Mouse (Mus musculus): ENCODE data around the gene Pnmt. TPM values are rescaled to one million over a fixed set of nuclear protein-coding genes. Genes with fewer than 3 reads are reported as not detected.

Pnmt gene
- polyA plus RNA-seq, 1 experiment from 2014 or later, result not detected

DNA sequence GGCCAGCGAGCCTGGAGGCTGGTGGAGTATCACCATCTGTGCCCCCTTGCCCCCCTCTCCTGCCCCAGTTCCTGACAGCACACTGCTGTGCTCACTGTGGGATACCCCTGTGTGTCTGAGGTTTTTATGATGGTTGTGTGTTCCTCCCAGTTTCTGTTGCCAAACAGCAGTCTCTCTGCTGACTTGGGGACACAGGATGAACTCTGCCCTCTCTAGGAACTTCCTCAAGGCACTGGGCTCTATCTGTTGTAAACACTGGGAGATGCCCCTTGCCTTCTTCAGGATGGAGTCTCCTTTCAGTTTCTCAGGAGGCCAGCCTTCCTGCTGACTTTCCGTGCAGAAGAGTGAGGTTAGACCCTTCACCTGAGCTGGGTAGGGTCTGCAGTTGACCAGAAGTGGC, 27.9 kb downstream of the Pnmt start:
- Histone ChIP-seq H3K27ac (ENCODE audit: low read depth) (no peak overlapping the region), H3K27me3 (ENCODE audit: insufficient read depth, low read length) (no peaks in the 10 kb centered on the region), H3K4me1 (ENCODE audit: insufficient read depth) (peaks cover 10% of the 10 kb centered on the region), H3K36me3 (ENCODE audit: insufficient read depth) (peaks cover 3% of the 10 kb centered on the region; the same call in 1 of the 2 replicates), H3K4me3 (ENCODE audit: low read depth, low read length) (peak overlapping the region; percentile 91), H3K9ac (peak overlapping the region; percentile 92), H3K4me2 (peak overlapping the region; percentile 73), H3K9me3 (ENCODE audit: low read depth, low read length) (no peaks in the 10 kb centered on the region)
- ATAC-seq (ENCODE audit: insufficient read depth) (no peak), DNase-seq (no peak)
- no peak for TF ChIP-seq CTCF (IDR thresholded peaks at IDR 0.05; ENCODE audit: low read depth)
- WGBS, result 27% methylated on average over 2 of the region's 2 CpGs

DNA sequence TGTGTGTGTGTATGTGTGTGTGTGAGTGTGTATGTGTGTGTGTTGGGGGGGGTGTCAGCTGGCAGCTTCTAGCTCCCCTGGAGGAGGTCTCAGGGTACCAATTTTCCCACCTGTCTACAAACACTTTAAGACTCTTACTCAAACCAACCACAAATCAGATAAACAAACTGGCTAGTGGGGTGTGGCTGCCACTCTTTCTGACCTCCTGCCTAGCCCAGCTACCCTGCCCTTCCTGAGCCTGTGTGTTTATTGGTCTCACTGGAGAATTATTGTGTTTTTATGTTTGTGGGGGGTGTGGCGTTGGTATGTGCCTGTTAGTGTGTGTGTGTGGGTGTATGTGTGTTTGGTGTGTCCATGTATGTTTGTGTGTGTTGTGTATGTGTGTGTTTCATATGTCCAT, 30.8 kb downstream of the Pnmt start:
- no peak for DNase-seq
- H3K4me1 ChIP-seq (ENCODE audit: insufficient read depth), result peaks cover 3% of the 10 kb centered on the region; the same call in 1 of the 2 replicates
- no peak overlapping the region for H3K27ac ChIP-seq (ENCODE audit: low read depth)

DNA sequence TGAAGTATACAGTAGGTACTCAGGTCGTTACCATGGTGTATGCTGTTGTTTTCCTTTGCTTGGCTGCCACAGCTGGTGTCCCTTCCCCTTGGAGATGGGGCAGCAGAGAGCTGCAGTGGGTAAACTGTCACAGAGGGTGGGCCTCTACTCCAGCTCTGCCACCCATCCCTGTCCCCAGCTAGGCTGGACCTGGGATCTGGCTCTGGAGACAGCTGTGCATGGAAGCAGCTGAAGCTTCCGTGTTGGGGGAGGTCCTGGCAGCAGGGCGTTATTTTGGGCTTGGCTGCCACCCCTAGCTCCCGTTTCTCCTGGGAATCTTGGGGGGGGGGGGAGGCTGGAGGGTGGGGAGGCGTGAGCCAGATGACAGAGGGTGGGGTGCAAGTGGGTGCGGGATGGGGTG, 32.0 kb downstream of the Pnmt start:
- peaks cover 44% of the 10 kb centered on the region for H3K36me3 ChIP-seq (ENCODE audit: insufficient read depth)
- H3K4me3 ChIP-seq (ENCODE audit: low read depth, low read length), result no peak overlapping the region
- ATAC-seq (ENCODE audit: insufficient read depth) (no peak), DNase-seq (no peak)
- no peaks in the 10 kb centered on the region for H3K27me3 ChIP-seq (ENCODE audit: insufficient read depth, low read length)
- peaks cover 3% of the 10 kb centered on the region; the same call in 1 of the 2 replicates for H3K4me1 ChIP-seq (ENCODE audit: insufficient read depth)
- no peak overlapping the region for H3K4me2 ChIP-seq
- WGBS, result 67% methylated on average over 6 of the region's 6 CpGs
- H3K9ac ChIP-seq, result no peak overlapping the region
- H3K27ac ChIP-seq (ENCODE audit: low read depth), result no peak overlapping the region
- no peak for TF ChIP-seq CTCF (IDR thresholded peaks at IDR 0.05; ENCODE audit: low read depth)
- H3K9me3 ChIP-seq (ENCODE audit: low read depth, low read length), result no peaks in the 10 kb centered on the region

More for the DNA sequence above, 30.8 kb downstream of the Pnmt start:
- Histone ChIP-seq H3K9ac (no peak overlapping the region), H3K4me2 (no peak overlapping the region), H3K4me3 (ENCODE audit: low read depth, low read length) (no peak overlapping the region), H3K36me3 (ENCODE audit: insufficient read depth) (peaks cover 32% of the 10 kb centered on the region), H3K27me3 (ENCODE audit: insufficient read depth, low read length) (no peaks in the 10 kb centered on the region), H3K9me3 (ENCODE audit: low read depth, low read length) (no peaks in the 10 kb centered on the region)
- no peak for TF ChIP-seq CTCF (IDR thresholded peaks at IDR 0.05; ENCODE audit: low read depth)
- WGBS, result 76% methylated on average over 1 of the region's 1 CpGs
- no peak for ATAC-seq (ENCODE audit: insufficient read depth)

DNA sequence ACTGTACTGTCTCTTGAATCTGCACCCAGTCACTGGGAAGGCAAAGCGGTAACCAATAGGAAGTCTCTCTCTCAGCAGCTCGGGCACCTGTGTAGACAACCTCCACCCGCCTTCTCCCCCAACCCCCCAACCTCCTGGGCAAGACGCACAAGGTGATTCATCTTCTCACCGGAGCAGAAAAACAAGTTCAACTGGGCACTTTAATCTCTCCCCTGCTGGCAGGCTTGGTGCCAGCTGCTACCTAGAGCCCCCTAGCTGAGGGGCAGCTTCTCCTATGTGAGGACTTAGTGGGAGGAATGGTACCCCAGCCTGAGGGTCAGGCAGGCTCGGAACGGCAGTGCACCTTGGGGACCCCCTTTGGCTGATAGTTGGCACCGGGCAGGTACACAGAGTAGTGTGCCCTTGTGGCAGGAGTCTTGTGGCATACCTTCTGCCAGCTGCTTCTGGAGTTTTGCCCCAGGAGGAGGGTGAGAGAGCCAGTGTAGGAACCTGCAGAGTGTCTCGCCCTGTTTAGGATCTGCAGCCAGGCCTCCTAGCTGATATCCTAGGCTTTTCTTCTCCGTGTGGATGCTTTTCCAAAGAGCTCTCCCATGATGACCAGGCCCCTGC, 32.8 kb downstream of the Pnmt start:
- DNase-seq, result peak; percentile 28
- TF ChIP-seq CTCF (IDR thresholded peaks at IDR 0.05; ENCODE audit: low read depth), result peak; percentile 20
- H3K9me3 ChIP-seq (ENCODE audit: low read depth, low read length), result no peaks in the 10 kb centered on the region
- H3K36me3 ChIP-seq (ENCODE audit: insufficient read depth), result peaks cover 51% of the 10 kb centered on the region
- WGBS, result 69% methylated on average over 10 of the region's 10 CpGs
- ATAC-seq (ENCODE audit: insufficient read depth), result no peak
- H3K9ac ChIP-seq, result no peak overlapping the region
- H3K4me2 ChIP-seq, result no peak overlapping the region
- H3K27ac ChIP-seq (ENCODE audit: low read depth), result no peak overlapping the region
- H3K27me3 ChIP-seq (ENCODE audit: insufficient read depth, low read length), result no peaks in the 10 kb centered on the region
- H3K4me1 ChIP-seq (ENCODE audit: insufficient read depth), result no peaks in the 10 kb centered on the region
- no peak overlapping the region for H3K4me3 ChIP-seq (ENCODE audit: low read depth, low read length)

DNA sequence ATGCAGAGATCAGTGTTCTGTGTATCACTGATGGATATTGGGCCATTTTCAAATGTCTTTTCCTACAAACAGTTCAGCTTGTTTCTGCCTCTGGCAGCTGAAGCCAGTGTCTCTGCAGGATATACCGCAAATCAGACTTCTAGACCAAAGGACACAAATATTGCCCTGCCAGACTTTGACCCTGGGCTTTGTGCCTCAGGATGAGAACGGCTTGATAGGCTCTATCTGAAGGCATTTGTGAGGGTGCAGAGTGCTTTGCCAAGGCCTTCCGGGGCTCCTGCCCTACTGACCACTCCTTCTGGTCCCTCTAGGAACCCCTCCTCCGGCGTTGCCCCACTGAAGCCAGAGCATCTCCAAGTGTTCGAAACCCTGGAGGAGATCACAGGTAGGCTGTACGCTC, 40.3 kb downstream of the Pnmt start:
- Histone ChIP-seq H3K27me3 (ENCODE audit: insufficient read depth, low read length) (no peaks in the 10 kb centered on the region), H3K9me3 (ENCODE audit: low read depth, low read length) (no peaks in the 10 kb centered on the region), H3K4me1 (ENCODE audit: insufficient read depth) (no peaks in the 10 kb centered on the region), H3K4me2 (no peak overlapping the region), H3K27ac (ENCODE audit: low read depth) (no peak overlapping the region), H3K36me3 (ENCODE audit: insufficient read depth) (peaks cover 97% of the 10 kb centered on the region), H3K4me3 (ENCODE audit: low read depth, low read length) (no peak overlapping the region), H3K9ac (no peak overlapping the region)
- DNase-seq (no peak), ATAC-seq (ENCODE audit: insufficient read depth) (no peak)
- 92% methylated on average over 7 of the region's 7 CpGs for WGBS
- no peak for TF ChIP-seq CTCF (IDR thresholded peaks at IDR 0.05; ENCODE audit: low read depth)

DNA sequence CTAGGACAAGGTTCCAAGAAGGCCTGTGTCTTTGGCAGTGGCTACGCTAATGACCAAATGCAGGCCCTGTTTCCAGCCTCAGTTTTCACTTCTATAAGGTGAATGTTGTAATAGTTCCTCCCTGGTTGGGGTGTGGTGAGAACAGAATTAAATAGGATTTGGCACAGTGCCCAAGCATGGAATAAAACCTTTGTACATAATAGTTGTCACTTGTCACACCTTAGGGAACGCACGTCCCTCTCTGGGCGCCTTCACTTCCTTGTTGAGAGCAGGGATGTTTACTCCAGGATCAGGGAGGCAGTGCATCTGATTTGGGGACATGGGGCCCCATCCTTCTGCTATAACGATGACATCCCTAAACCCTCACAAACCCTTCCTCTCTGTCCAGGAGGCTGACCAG, 42.2 kb downstream of the Pnmt start:
- DNase-seq, result no peak
- Histone ChIP-seq H3K27ac (ENCODE audit: low read depth) (no peak overlapping the region), H3K27me3 (ENCODE audit: insufficient read depth, low read length) (no peaks in the 10 kb centered on the region), H3K36me3 (ENCODE audit: insufficient read depth) (peaks cover 96% of the 10 kb centered on the region), H3K9ac (no peak overlapping the region), H3K4me2 (no peak overlapping the region), H3K4me1 (ENCODE audit: insufficient read depth) (no peaks in the 10 kb centered on the region), H3K9me3 (ENCODE audit: low read depth, low read length) (no peaks in the 10 kb centered on the region), H3K4me3 (ENCODE audit: low read depth, low read length) (no peak overlapping the region)
- TF ChIP-seq CTCF (IDR thresholded peaks at IDR 0.05; ENCODE audit: low read depth), result no peak
- no peak for ATAC-seq (ENCODE audit: insufficient read depth)
- WGBS, result 80% methylated on average over 5 of the region's 5 CpGs

DNA sequence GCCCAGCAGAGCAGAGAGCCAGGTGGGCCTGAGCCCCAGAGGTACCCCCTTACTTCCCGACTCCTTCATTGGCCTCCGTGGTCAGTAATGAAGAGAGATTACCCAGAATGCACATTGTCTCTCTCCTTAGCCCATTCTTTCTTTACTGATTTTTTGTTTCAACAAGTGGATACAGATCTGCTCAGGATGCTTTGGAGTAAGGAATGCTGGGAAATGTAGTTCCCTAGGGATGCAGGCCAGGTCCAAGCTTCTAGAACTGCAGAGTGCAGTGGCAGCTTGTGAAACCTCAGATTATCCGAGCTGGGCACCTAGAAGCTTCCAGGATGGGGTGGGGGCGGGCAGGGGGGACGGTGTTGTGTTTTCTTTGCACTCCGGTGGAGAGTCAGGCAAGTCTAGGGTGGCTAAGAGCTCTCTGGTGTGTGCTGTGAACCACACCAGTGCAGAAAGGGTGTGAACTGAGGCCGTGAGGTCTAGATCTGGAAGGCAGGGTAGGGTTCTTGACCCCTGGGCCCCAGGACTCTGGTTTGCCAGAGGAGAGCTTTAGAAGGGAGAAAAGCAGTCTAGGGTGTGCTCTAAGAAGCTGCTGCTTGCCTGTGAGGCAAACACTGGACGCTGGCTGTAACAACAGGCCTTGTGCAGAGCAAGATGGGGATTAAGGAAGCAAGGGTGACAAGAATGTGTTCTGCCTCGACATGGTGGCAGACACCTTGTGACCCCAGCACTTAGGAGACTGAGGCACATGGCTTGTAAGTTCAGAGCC, 45.7 kb downstream of the Pnmt start:
- H3K9me3 ChIP-seq (ENCODE audit: low read depth, low read length), result no peaks in the 10 kb centered on the region
- WGBS, result 79% methylated on average over 9 of the region's 9 CpGs

More for the DNA sequence above, 45.7 kb downstream of the Pnmt start:
- ATAC-seq (ENCODE audit: insufficient read depth) (no peak), DNase-seq (no peak)
- TF ChIP-seq CTCF (IDR thresholded peaks at IDR 0.05; ENCODE audit: low read depth), result no peak
- no peaks in the 10 kb centered on the region for H3K27me3 ChIP-seq (ENCODE audit: insufficient read depth, low read length)
- H3K36me3 ChIP-seq (ENCODE audit: insufficient read depth), result peaks cover 96% of the 10 kb centered on the region
- no peaks in the 10 kb centered on the region for H3K4me1 ChIP-seq (ENCODE audit: insufficient read depth)
- H3K9ac ChIP-seq, result no peak overlapping the region
- no peak overlapping the region for H3K4me3 ChIP-seq (ENCODE audit: low read depth, low read length)
- H3K27ac ChIP-seq (ENCODE audit: low read depth), result no peak overlapping the region
- no peak overlapping the region for H3K4me2 ChIP-seq
